In the genomic region with DNA sequence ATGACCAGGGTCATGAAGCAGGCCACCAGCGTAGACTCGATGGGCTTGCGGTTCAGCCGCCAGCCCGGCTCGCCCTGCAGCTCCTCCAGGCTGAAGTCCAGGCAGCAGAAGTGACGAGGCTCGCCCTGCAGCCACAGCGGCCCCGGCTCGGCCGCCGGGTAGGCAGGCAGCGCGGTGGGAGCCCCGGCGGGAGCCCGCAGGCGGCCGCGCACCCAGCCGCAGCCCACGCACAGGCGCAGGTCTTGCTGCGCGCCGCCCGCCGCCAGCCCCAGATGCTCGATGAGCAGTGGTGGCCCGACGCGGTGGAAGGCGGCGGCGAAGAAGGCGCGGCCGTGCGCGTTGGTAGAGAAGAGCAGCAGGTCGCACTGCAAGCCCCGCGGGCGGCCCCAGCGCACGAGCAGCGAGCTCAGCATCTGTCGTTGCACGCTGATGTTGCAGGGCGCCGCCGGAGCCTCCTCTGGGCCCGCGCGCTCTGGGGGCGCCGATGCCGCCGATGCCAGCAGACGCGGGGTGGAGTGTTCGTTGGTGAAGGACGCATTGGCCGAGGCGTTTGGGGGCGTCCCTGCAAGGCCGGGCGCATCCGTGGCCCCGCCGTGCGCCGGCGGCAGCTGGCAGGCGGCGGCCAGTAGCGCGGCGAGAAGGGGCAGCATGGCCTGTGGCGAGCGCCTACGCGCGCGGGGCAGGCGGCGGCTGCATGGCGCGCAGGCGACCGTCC, we compare ENCODE assay signal across 8 mouse cellular contexts. TPM values are rescaled to one million over a fixed set of nuclear protein-coding genes. Genes with fewer than 3 reads are reported as not detected.
A peak's percentile ranks its signal among the peaks of the same experiment; 100 is the strongest.
DNase-seq lines count a peak whose midpoint lies in the region; ATAC-seq lines count a peak whose summit lies in the region.

No protein-coding gene starts in this region.

- peaks cover 28% of the 10 kb centered on the region for H3K27me3 ChIP-seq in megakaryocyte, embryonic 14.5 days (replicated peaks)
- H3K27me3 ChIP-seq in kidney, embryonic 14.5 days (ENCODE audit: control insufficient read depth, insufficient read depth, low read length) = peaks cover 10% of the 10 kb centered on the region
- H3K27me3 ChIP-seq in liver, embryonic 11.5 days (replicated peaks; ENCODE audit: control insufficient read depth, insufficient read depth, low read length) = peaks cover 22% of the 10 kb centered on the region
- H3K27me3 ChIP-seq in neural tube, embryonic 12.5 days (replicated peaks) = peaks cover 16% of the 10 kb centered on the region; the same call in 1 of the 2 replicates

- H3K4me2 ChIP-seq in kidney, embryonic 14.5 days (replicated peaks; ENCODE audit: low read depth, low read length) = peak overlapping the region; percentile 99
- H3K4me2 ChIP-seq in liver, embryonic 11.5 days = peak overlapping the region; percentile 99
- H3K4me2 ChIP-seq in neural tube, embryonic 12.5 days (replicated peaks) = peak overlapping the region; percentile 96

- peaks cover 11% of the 10 kb centered on the region for H3K36me3 ChIP-seq in megakaryocyte, embryonic 14.5 days (replicated peaks; ENCODE audit: low read length)
- H3K36me3 ChIP-seq in kidney, embryonic 14.5 days (ENCODE audit: control insufficient read depth, insufficient read depth, low read length) = no peaks in the 10 kb centered on the region
- H3K36me3 ChIP-seq in liver, embryonic 11.5 days (ENCODE audit: control insufficient read depth, insufficient read depth, low read length) = no peaks in the 10 kb centered on the region
- no peaks in the 10 kb centered on the region for H3K36me3 ChIP-seq in neural tube, embryonic 12.5 days

- peak overlapping the region; percentile 99 for H3K4me3 ChIP-seq in megakaryocyte, embryonic 14.5 days (replicated peaks)
- peak overlapping the region; percentile 63 for H3K4me3 ChIP-seq in kidney, embryonic 14.5 days (ENCODE audit: low read length)
- peak overlapping the region; percentile 80 for H3K4me3 ChIP-seq in liver, embryonic 11.5 days (ENCODE audit: low read depth, low read length)
- peak overlapping the region; percentile 69 for H3K4me3 ChIP-seq in neural tube, embryonic 12.5 days

- WGBS in kidney, embryonic 14.5 days = under 1% methylated on average over 74 of the region's 92 CpGs
- WGBS in liver, embryonic 11.5 days = under 1% methylated on average over 91 of the region's 92 CpGs
- WGBS in neural tube, embryonic 12.5 days = under 1% methylated on average over 92 of the region's 92 CpGs

- ATAC-seq in megakaryocyte, adult 5-6 weeks (ENCODE audit: poor library complexity, severe bottlenecking) = no peak; the same call in 1 of the 2 replicates
- peak; percentile 87 for ATAC-seq in kidney, embryonic 14.5 days (ENCODE audit: low FRiP score, low TSS enrichment)
- peak; percentile 67 for ATAC-seq in liver, embryonic 11.5 days (replicated peaks; ENCODE audit: low FRiP score)
- peak; percentile 82 for ATAC-seq in neural tube, embryonic 12.5 days (ENCODE audit: low FRiP score, low read depth)

- H3K4me1 ChIP-seq in megakaryocyte, embryonic 14.5 days = peaks cover 67% of the 10 kb centered on the region
- peaks cover 5% of the 10 kb centered on the region; the same call in 1 of the 2 replicates for H3K4me1 ChIP-seq in kidney, embryonic 14.5 days (ENCODE audit: control insufficient read depth, insufficient read depth, low read length)
- H3K4me1 ChIP-seq in liver, embryonic 11.5 days (replicated peaks; ENCODE audit: control insufficient read depth, insufficient read depth, low read length) = no peaks in the 10 kb centered on the region; the same call in 1 of the 2 replicates
- no peaks in the 10 kb centered on the region for H3K4me1 ChIP-seq in neural tube, embryonic 12.5 days

- peak overlapping the region; percentile 58 for H3K9ac ChIP-seq in kidney, embryonic 14.5 days (ENCODE audit: low read depth, low read length)
- H3K9ac ChIP-seq in liver, embryonic 11.5 days (ENCODE audit: low read depth, low read length) = peak overlapping the region; percentile 74
- peak overlapping the region; percentile 72 for H3K9ac ChIP-seq in neural tube, embryonic 12.5 days

- DNase-seq in brain, adult 2 months (ENCODE audit: low read depth, low spot score) = peak; percentile 85
- DNase-seq in frontal cortex, postnatal 36 days (ENCODE audit: low spot score in 2 of 2) = peak; percentile 64 to 81
- peak; percentile 68 for DNase-seq in liver, embryonic 11.5 days (ENCODE audit: low spot score)
- peak; percentile 37 for DNase-seq in thymus, postnatal 0 days (ENCODE audit: low spot score)

- no peaks in the 10 kb centered on the region for H3K9me3 ChIP-seq in megakaryocyte, embryonic 14.5 days
- H3K9me3 ChIP-seq in kidney, embryonic 14.5 days (ENCODE audit: control insufficient read depth, low read length) = no peaks in the 10 kb centered on the region
- H3K9me3 ChIP-seq in liver, embryonic 11.5 days (ENCODE audit: control insufficient read depth, low read length) = no peaks in the 10 kb centered on the region
- no peaks in the 10 kb centered on the region for H3K9me3 ChIP-seq in neural tube, embryonic 12.5 days

- 0 out of 2 replicates have a peak overlapping the region, but pooled peaks have one; percentile 6 for H3K27ac ChIP-seq in kidney, embryonic 14.5 days (ENCODE audit: low read depth, low read length)
- H3K27ac ChIP-seq in liver, embryonic 11.5 days (ENCODE audit: low read depth, low read length) = peak overlapping the region; percentile 48
- H3K27ac ChIP-seq in neural tube, embryonic 12.5 days = peak overlapping the region; percentile 32; the same call in 1 of the 2 replicates

RNA-seq across cellular contexts. Expression of a gene that starts 0.5 kb away (rescaled TPM):
- polyA plus RNA-seq in megakaryocyte, embryonic 14.5 days (2012; ENCODE audit: insufficient read depth, low replicate concordance) = 337 and 1,592 TPM in 2 replicates
- 0.22 TPM in 1 of 2 replicates, not detected in the other for total RNA-seq in megakaryocyte, adult 5-6 weeks (2015)
- not detected in 2 replicates for total RNA-seq in megakaryocyte, adult 5-6 weeks (2017)
- 5.8 and 8.2 TPM in 2 replicates for polyA plus RNA-seq in kidney, embryonic 14.5 days (2014; fragmentation: Nextera tagmentation; extraction: Ambion mirVana)
- polyA plus RNA-seq in liver, embryonic 11.5 days (2014; fragmentation: Nextera tagmentation; extraction: Ambion mirVana) = 7.2 and 9.8 TPM in 2 replicates
- 25.6 and 26.0 TPM in 2 replicates for polyA plus RNA-seq in neural tube, embryonic 12.5 days (2016; fragmentation: Nextera tagmentation; extraction: Ambion mirVana)
- 7.8 and 8.7 TPM in 2 replicates for polyA plus RNA-seq in thymus, postnatal 0 days (2015; fragmentation: Nextera tagmentation; extraction: Ambion mirVana)

RNA-seq across cellular contexts. Expression of a gene that starts 44.2 kb away (rescaled TPM):
- 0.91 TPM in 1 of 2 replicates, not detected in the other for polyA plus RNA-seq in megakaryocyte, embryonic 14.5 days (2012; ENCODE audit: insufficient read depth, low replicate concordance)
- total RNA-seq in megakaryocyte, adult 5-6 weeks (2015) = not detected in 2 replicates
- total RNA-seq in megakaryocyte, adult 5-6 weeks (2017) = not detected in 2 replicates
- 5.4 and 10.2 TPM in 2 replicates for polyA plus RNA-seq in kidney, embryonic 14.5 days (2014; fragmentation: Nextera tagmentation; extraction: Ambion mirVana)
- polyA plus RNA-seq in liver, embryonic 11.5 days (2014; fragmentation: Nextera tagmentation; extraction: Ambion mirVana) = 0.59 and 0.83 TPM in 2 replicates
- 0.27 and 0.30 TPM in 2 replicates for polyA plus RNA-seq in neural tube, embryonic 12.5 days (2016; fragmentation: Nextera tagmentation; extraction: Ambion mirVana)
- polyA plus RNA-seq in thymus, postnatal 0 days (2015; fragmentation: Nextera tagmentation; extraction: Ambion mirVana) = 5.6 and 6.8 TPM in 2 replicates

Comparison
In these comparisons a context has a peak if more than half of its experiments do, and no peak if none do; other contexts are left out.
1. RNA of a gene that starts 0.5 kb away (polyA plus RNA-seq): 337 to 1,592 TPM in megakaryocyte, embryonic 14.5 days; 25.6 to 26.0 TPM in neural tube, embryonic 12.5 days, 7.8 to 8.7 TPM in thymus, postnatal 0 days, 7.2 to 9.8 TPM in liver, embryonic 11.5 days and 5.8 to 8.2 TPM in kidney, embryonic 14.5 days; every median in the first group is over 10 times any median in the second.
2. Peak in every context shown above with its lines, with median percentiles within 50 percentile points of each other: H3K4me3 ChIP-seq, DNase-seq, H3K27ac ChIP-seq, H3K4me2 ChIP-seq and H3K9ac ChIP-seq.